ENCODE assay signal across 10 mouse cellular contexts in genomic region chr10:93832811-93833210, GRCm38 (mm10). TPM values are rescaled to one million over a fixed set of nuclear protein-coding genes. Genes with fewer than 3 reads are reported as not detected.
A peak's percentile ranks its signal among the peaks of the same experiment; 100 is the strongest.
DNase-seq lines count a peak whose midpoint lies in the region; ATAC-seq and TF ChIP-seq lines count a peak whose summit lies in the region.
"Had no signal": no experiment of that assay in that cellular context is flagged by ENCODE, and none has a peak within 500 bp of the region (broad histone marks: within the 10 kb centered on the region; RNA-seq: fewer than 3 reads in every experiment).

No protein-coding gene starts in this region.

- H3K9me3 ChIP-seq in hindbrain, embryonic 10.5 days: no peaks in the 10 kb centered on the region
- H3K9me3 ChIP-seq in hindbrain, embryonic 11.5 days (ENCODE audit: control insufficient read depth, low read length): no peaks in the 10 kb centered on the region
- H3K9me3 ChIP-seq in liver, embryonic 14.5 days (ENCODE audit: control insufficient read depth, low read length): no peaks in the 10 kb centered on the region

- intact Hi-C loops in left cerebral cortex, adult 2 months (cut with DNase I): no loop called here

- no peak overlapping the region for H3K9ac ChIP-seq in hindbrain, embryonic 11.5 days (ENCODE audit: low read depth, low read length)
- H3K9ac ChIP-seq in liver, embryonic 14.5 days (replicated peaks): no peak overlapping the region

- TF ChIP-seq CTCF in testis, adult 2 months (IDR thresholded peaks at IDR 0.05; ENCODE audit: control insufficient read depth, insufficient read depth, insufficient replicate concordance, low read depth, low read length): no peak
- no peak for TF ChIP-seq CTCF in liver, embryonic 14.5 days (IDR thresholded peaks at IDR 0.05; ENCODE audit: low read depth)
- no peak for TF ChIP-seq CTCF in left cerebral cortex, adult 2 months (IDR thresholded peaks at IDR 0.05)

- H3K36me3 ChIP-seq in hindbrain, embryonic 10.5 days: no peaks in the 10 kb centered on the region
- no peaks in the 10 kb centered on the region for H3K36me3 ChIP-seq in hindbrain, embryonic 11.5 days (ENCODE audit: control insufficient read depth, insufficient read depth, low read length)
- H3K36me3 ChIP-seq in testis, adult 2 months (ENCODE audit: control insufficient read depth, insufficient read depth, low read length): no peaks in the 10 kb centered on the region
- no peaks in the 10 kb centered on the region for H3K36me3 ChIP-seq in liver, embryonic 14.5 days (replicated peaks; ENCODE audit: control insufficient read depth, insufficient read depth, low read depth)

- ATAC-seq in hindbrain, embryonic 11.5 days (ENCODE audit: low FRiP score): no peak
- no peak for ATAC-seq in liver, embryonic 14.5 days (ENCODE audit: insufficient read depth)

- no peak overlapping the region for H3K4me2 ChIP-seq in hindbrain, embryonic 11.5 days (replicated peaks; ENCODE audit: low read depth, low read length)
- H3K4me2 ChIP-seq in liver, embryonic 14.5 days (ENCODE audit: low read depth): peak overlapping the region; percentile 91

- WGBS in hindbrain, embryonic 10.5 days: 23% methylated on average over 9 of the region's 9 CpGs
- 29% methylated on average over 9 of the region's 9 CpGs for WGBS in hindbrain, embryonic 11.5 days
- 40% methylated on average over 9 of the region's 9 CpGs for WGBS in liver, embryonic 14.5 days (ENCODE audit: insufficient replicate concordance)

- no peak overlapping the region for H3K27ac ChIP-seq in hindbrain, embryonic 10.5 days
- no peak overlapping the region for H3K27ac ChIP-seq in hindbrain, embryonic 11.5 days (ENCODE audit: low read depth, low read length)
- no peak overlapping the region for H3K27ac ChIP-seq in testis, adult 2 months (ENCODE audit: control insufficient read depth, insufficient read depth, low read depth, low read length)
- H3K27ac ChIP-seq in liver, embryonic 14.5 days: no peak overlapping the region
- H3K27ac ChIP-seq in left cerebral cortex, adult 2 months: no peak overlapping the region

- no peak for TF ChIP-seq EP300 in liver, embryonic 14.5 days (IDR thresholded peaks at IDR 0.05; ENCODE audit: low read depth)

- H3K27me3 ChIP-seq in hindbrain, embryonic 10.5 days (ENCODE audit: insufficient read depth, poor library complexity, severe bottlenecking): peaks cover 52% of the 10 kb centered on the region
- peaks cover 12% of the 10 kb centered on the region for H3K27me3 ChIP-seq in hindbrain, embryonic 11.5 days (ENCODE audit: control insufficient read depth, insufficient read depth, low read length)
- no peaks in the 10 kb centered on the region for H3K27me3 ChIP-seq in testis, adult 2 months (ENCODE audit: control insufficient read depth, insufficient read depth, low read length)
- H3K27me3 ChIP-seq in liver, embryonic 14.5 days (ENCODE audit: control insufficient read depth, insufficient read depth, low read length): peaks cover 52% of the 10 kb centered on the region

- DNase-seq in hindbrain, embryonic 10.5 days (ENCODE audit: low spot score): no peak
- no peak for DNase-seq in hindbrain, embryonic 11.5 days (ENCODE audit: low spot score)
- DNase-seq in testis, postnatal 10 days (ENCODE audit: low spot score): no peak
- no peak for DNase-seq in liver, embryonic 14.5 days (ENCODE audit: low read depth in 3 of 3, low spot score in 3 of 3)
- no peak for DNase-seq in left cerebral cortex, adult 2 months (ENCODE audit: extremely low spot score in 1 of 2, low spot score in 2 of 2)
- no peak for DNase-seq in urinary bladder, postnatal 14 days (ENCODE audit: low spot score)

- peaks cover 50% of the 10 kb centered on the region for H3K4me1 ChIP-seq in hindbrain, embryonic 10.5 days (replicated peaks)
- 0 out of 2 replicates have a peak, but pooled peaks cover 6% of the 10 kb centered on the region for H3K4me1 ChIP-seq in hindbrain, embryonic 11.5 days (replicated peaks; ENCODE audit: control insufficient read depth, insufficient read depth, low read length)
- H3K4me1 ChIP-seq in testis, adult 2 months (ENCODE audit: control insufficient read depth, insufficient read depth, low read length): peaks cover 9% of the 10 kb centered on the region
- peaks cover 13 to 24% of the 10 kb centered on the region in 2 experiments for H3K4me1 ChIP-seq in liver, embryonic 14.5 days (replicated peaks; ENCODE audit: control insufficient read depth in 2 of 2, insufficient read depth in 2 of 2, low read length in 1 of 2)

- no peak for TF ChIP-seq POLR2A in testis, adult 2 months (IDR thresholded peaks at IDR 0.05; ENCODE audit: control insufficient read depth, low read depth, low read length)

- peak overlapping the region; percentile 91; the same call in 1 of the 2 replicates for H3K4me3 ChIP-seq in hindbrain, embryonic 10.5 days
- H3K4me3 ChIP-seq in hindbrain, embryonic 11.5 days (ENCODE audit: low read depth, low read length): no peak overlapping the region
- peak overlapping the region; percentile 55; the same call in 1 of the 2 replicates for H3K4me3 ChIP-seq in testis, adult 2 months (ENCODE audit: control insufficient read depth, low read depth, low read length)
- H3K4me3 ChIP-seq in liver, embryonic 14.5 days (ENCODE audit: insufficient read depth in 1 of 2, low read depth in 2 of 2, low read length in 2 of 2): 0 out of 4 replicates have a peak overlapping the region, but pooled peaks of 1 of the 2 experiments have one; percentile 12
- no peak overlapping the region for H3K4me3 ChIP-seq in left cerebral cortex, adult 2 months

RNA-seq across cellular contexts. Expression of gene Usp44, which starts 1.5 kb away (rescaled TPM):
- polyA plus RNA-seq in hindbrain, embryonic 10.5 days (2016; fragmentation: Nextera tagmentation; extraction: Ambion mirVana): 12.6 and 16.7 TPM in 2 replicates
- 9.9 and 10.3 TPM in 2 replicates for polyA plus RNA-seq in hindbrain, embryonic 11.5 days (2014; fragmentation: Nextera tagmentation; extraction: Ambion mirVana)
- 121 and 122 TPM in 2 replicates for polyA plus RNA-seq in testis, adult 2 months (2012; rRNA removed)
- polyA plus RNA-seq in liver, embryonic 14.5 days (2012; rRNA removed): 0.98 and 1.5 TPM in 2 replicates
- 1.5 and 2.2 TPM in 2 replicates for polyA plus RNA-seq in liver, embryonic 14.5 days (2014; fragmentation: Nextera tagmentation; extraction: Ambion mirVana)
- not detected for total RNA-seq in left cerebral cortex, adult 2 months (2021)
- total RNA-seq: adrenal gland, postnatal 14 days; heart, postnatal 10 days; layer of hippocampus, postnatal 14 days had no signal

Comparison
In these comparisons a context has a peak if more than half of its experiments do, and no peak if none do; other contexts are left out.
1. H3K4me3 ChIP-seq: peak in hindbrain, embryonic 10.5 days (single experiment) and testis, adult 2 months (single experiment); none in hindbrain, embryonic 11.5 days (single experiment) and left cerebral cortex, adult 2 months (single experiment).